Mouse (Mus musculus) liver, adult 2 months (tissue): ENCODE measurements around the gene Lyve1. TPM values are rescaled to one million over a fixed set of nuclear protein-coding genes. Genes with fewer than 3 reads are reported as not detected.
A peak's percentile ranks its signal among the peaks of the same experiment; 100 is the strongest.

Experiments used
- DNase-seq: peaks from one replicate; pipeline ENCODE4 v3.0.0-alpha.2; 2011; ENCODE audit warnings: low read depth, low spot score; ENCODE audit errors: extremely low read depth
- H3K27ac ChIP-seq: fragments of 200-500 bp; replicated peaks from 2 replicates; pipeline ENCODE4 v1.5.1; 2012; ENCODE audit warnings: low read depth, mild to moderate bottlenecking, control low read depth, inconsistent platforms, low read length; ENCODE audit not compliant: insufficient read depth
- H3K27me3 ChIP-seq: fragments of 200-500 bp; 2 replicates; pipeline ENCODE4 v1.6.1; 2012; ENCODE audit warnings: mild to moderate bottlenecking, moderate library complexity, low read length, inconsistent platforms; ENCODE audit not compliant: control insufficient read depth, insufficient read depth
- H3K36me3 ChIP-seq: fragments of 200-500 bp; 2 replicates; pipeline ENCODE4 v1.6.1; 2012; ENCODE audit warnings: low read length, inconsistent platforms; ENCODE audit not compliant: control insufficient read depth, insufficient read depth
- H3K4me1 ChIP-seq: fragments of 200-500 bp; 2 replicates; pipeline ENCODE4 v1.6.1; 2011; ENCODE audit warnings: low read length; ENCODE audit not compliant: control insufficient read depth, insufficient read depth
- H3K4me3 ChIP-seq: fragments of 200-500 bp; 2 replicates; pipeline ENCODE4 v1.5.1; 2011; ENCODE audit warnings: low read depth, mild to moderate bottlenecking, control low read depth, low read length, moderate library complexity; ENCODE audit not compliant: insufficient read depth
- H3K79me2 ChIP-seq: fragments of 200-500 bp; 2 replicates; pipeline ENCODE4 v1.6.1; 2012; ENCODE audit warnings: inconsistent platforms, mild to moderate bottlenecking, low read length, moderate library complexity; ENCODE audit not compliant: control insufficient read depth, insufficient read depth
- H3K9ac ChIP-seq: fragments of 200-500 bp; 2 replicates; pipeline ENCODE4 v1.6.1; 2012; ENCODE audit warnings: low read depth, mild to moderate bottlenecking, control low read depth, inconsistent platforms, low read length
- CTCF ChIP-seq: fragments of 200-500 bp; IDR thresholded peaks from 2 replicates; pipeline ENCODE4 v1.5.1; 2011; ENCODE audit warnings: low read depth, low read length, control low read depth
- POLR2A ChIP-seq: fragments of 200-500 bp; IDR thresholded peaks from 2 replicates; pipeline ENCODE4 v1.6.1; 2011; ENCODE audit warnings: low read length, control low read depth; ENCODE audit not compliant: insufficient read depth; ENCODE audit errors: extremely low read depth
- WGBS: fragments of 180-500 bp; shearing (Covaris S2); methylation state at CpG from one replicate; pipeline ENCODE4 v1.1.7; 2018; 5-methylcytosine and 5-hydroxymethylcytosine counted together
- polyA plus RNA-seq: library from polyadenylated mRNA; depleted of rRNA; stranded (reverse); fragments of >200 nt; gene quantifications from 2 replicates; pipeline ENCODE4 v1.2.3, GENCODE M21; 2012
- total RNA-seq: library from RNA; depleted of rRNA; stranded (reverse); fragments of >200 nt; gene quantifications from 2 replicates; pipeline ENCODE4 v1.2.3, GENCODE M21; 2014

Lyve1 gene
- total and polyA plus RNA-seq, 2 experiments: 6.4 to 7.8 TPM

- TF ChIP-seq CTCF (no peak), POLR2A (no peak)
- Histone ChIP-seq H3K27me3 (no peaks in the 10 kb centered on the region), H3K9ac (no peak overlapping the region), H3K4me1 (peaks cover 6% of the 10 kb centered on the region), H3K4me3 (no peak overlapping the region), H3K27ac (0 out of 2 replicates have a peak overlapping the region, but pooled peaks have one; percentile 4), H3K79me2 (peaks cover 2% of the 10 kb centered on the region; the same call in 1 of the 2 replicates), H3K36me3 (peaks cover 31% of the 10 kb centered on the region)
- peak; percentile 71 for DNase-seq
- WGBS: 13% methylated on average over 1 of the region's 1 CpGs
Observed at GRCm38 (mm10) chr7:110833024-110833423, 30.0 kb downstream of the Lyve1 start.

GRCm38 (mm10) chr7:110823995-110824953 is 38.8 kb downstream of the Lyve1 start:
- DNase-seq: no peak
- WGBS: 86% methylated on average over 8 of the region's 8 CpGs
- H3K27me3 ChIP-seq: no peaks in the 10 kb centered on the region
- H3K4me1 ChIP-seq: peaks cover 10% of the 10 kb centered on the region
- H3K27ac ChIP-seq: no peak overlapping the region
- H3K9ac ChIP-seq: no peak overlapping the region
- H3K4me3 ChIP-seq: no peak overlapping the region
- TF ChIP-seq POLR2A: no peak
- TF ChIP-seq CTCF: no peak
- peaks cover 14% of the 10 kb centered on the region; the same call in 1 of the 2 replicates for H3K36me3 ChIP-seq
- no peaks in the 10 kb centered on the region for H3K79me2 ChIP-seq

GRCm38 (mm10) chr7:110823593-110823992 is 39.4 kb downstream of the Lyve1 start:
- TF ChIP-seq POLR2A: no peak
- no peak for TF ChIP-seq CTCF
- 56% methylated on average over 4 of the region's 4 CpGs for WGBS
- H3K27ac ChIP-seq: no peak overlapping the region

GRCm38 (mm10) chr7:110823076-110823475 is 40.0 kb downstream of the Lyve1 start:
- TF ChIP-seq CTCF (no peak), POLR2A (no peak)
- Histone ChIP-seq H3K79me2 (no peaks in the 10 kb centered on the region), H3K36me3 (peaks cover 9% of the 10 kb centered on the region; the same call in 1 of the 2 replicates), H3K27ac (no peak overlapping the region), H3K27me3 (no peaks in the 10 kb centered on the region), H3K4me3 (no peak overlapping the region), H3K9ac (no peak overlapping the region), H3K4me1 (peaks cover 15% of the 10 kb centered on the region)
- 36% methylated on average over 8 of the region's 8 CpGs for WGBS
- peak; percentile 84 for DNase-seq

More at GRCm38 (mm10) chr7:110823593-110823992, 39.4 kb downstream of the Lyve1 start:
- H3K9ac ChIP-seq: no peak overlapping the region
- H3K79me2 ChIP-seq: no peaks in the 10 kb centered on the region
- DNase-seq: peak; percentile 31
- no peaks in the 10 kb centered on the region for H3K27me3 ChIP-seq
- H3K36me3 ChIP-seq: peaks cover 11% of the 10 kb centered on the region; the same call in 1 of the 2 replicates
- no peak overlapping the region for H3K4me3 ChIP-seq
- peaks cover 13% of the 10 kb centered on the region for H3K4me1 ChIP-seq

GRCm38 (mm10) chr7:110822055-110822454 is 41.0 kb downstream of the Lyve1 start:
- H3K4me1 ChIP-seq: peaks cover 15% of the 10 kb centered on the region
- H3K27ac ChIP-seq: no peak overlapping the region
- WGBS: 78% methylated on average over 4 of the region's 4 CpGs
- no peaks in the 10 kb centered on the region for H3K27me3 ChIP-seq
- no peak for DNase-seq
- no peaks in the 10 kb centered on the region for H3K79me2 ChIP-seq
- H3K36me3 ChIP-seq: peaks cover 7% of the 10 kb centered on the region; the same call in 1 of the 2 replicates
- H3K9ac ChIP-seq: no peak overlapping the region
- TF ChIP-seq POLR2A (no peak), CTCF (no peak)
- H3K4me3 ChIP-seq: no peak overlapping the region
